Mouse (Mus musculus): ENCODE measurements around the gene Sbk2. TPM values are rescaled to one million over a fixed set of nuclear protein-coding genes. Genes with fewer than 3 reads are reported as not detected.
A peak's percentile ranks its signal among the peaks of the same experiment; 100 is the strongest.

Sbk2 gene
- polyA plus RNA-seq, 1 experiment from 2014 or later: 0.56 TPM

DNA sequence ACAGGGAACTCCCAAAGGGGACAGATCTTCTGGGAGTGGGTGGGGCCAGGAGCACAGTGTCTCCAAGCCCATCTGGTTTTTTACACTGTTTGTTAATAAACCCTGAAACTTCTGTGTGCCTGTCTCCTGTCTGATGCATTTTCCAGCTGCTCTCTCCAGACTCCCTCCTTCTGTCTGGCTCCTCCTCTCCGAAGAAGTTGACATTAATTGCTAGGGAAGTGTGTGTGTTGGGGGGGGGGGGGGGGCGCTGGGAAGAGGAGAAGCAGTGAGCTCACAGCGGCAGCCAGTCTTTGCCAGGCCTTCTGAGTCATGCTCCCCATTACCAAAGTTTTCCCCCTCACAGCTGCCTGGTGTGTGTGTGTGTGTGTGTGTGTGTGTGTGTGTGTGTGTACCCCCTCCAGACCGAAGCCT is 39.3 kb downstream of the Sbk2 start:
- Histone ChIP-seq H3K27ac (ENCODE audit: low read length) (peak overlapping the region; percentile 91), H3K9me3 (ENCODE audit: control insufficient read depth, low read length) (no peaks in the 10 kb centered on the region), H3K4me3 (ENCODE audit: low read length) (no peak overlapping the region), H3K36me3 (ENCODE audit: control insufficient read depth, insufficient read depth, low read length) (peaks cover 11% of the 10 kb centered on the region), H3K4me2 (ENCODE audit: low read depth, low read length) (0 out of 2 replicates have a peak overlapping the region, but pooled peaks have one; percentile 56), H3K9ac (ENCODE audit: low read depth, low read length) (no peak overlapping the region), H3K4me1 (ENCODE audit: control insufficient read depth, insufficient read depth, low read length) (peaks cover 42% of the 10 kb centered on the region), H3K27me3 (replicated peaks; ENCODE audit: control insufficient read depth, insufficient read depth, low read length) (no peaks in the 10 kb centered on the region; the same call in 1 of the 2 replicates)
- ATAC-seq: peak; percentile 30
- 4% methylated on average over 4 of the region's 4 CpGs for WGBS

DNA sequence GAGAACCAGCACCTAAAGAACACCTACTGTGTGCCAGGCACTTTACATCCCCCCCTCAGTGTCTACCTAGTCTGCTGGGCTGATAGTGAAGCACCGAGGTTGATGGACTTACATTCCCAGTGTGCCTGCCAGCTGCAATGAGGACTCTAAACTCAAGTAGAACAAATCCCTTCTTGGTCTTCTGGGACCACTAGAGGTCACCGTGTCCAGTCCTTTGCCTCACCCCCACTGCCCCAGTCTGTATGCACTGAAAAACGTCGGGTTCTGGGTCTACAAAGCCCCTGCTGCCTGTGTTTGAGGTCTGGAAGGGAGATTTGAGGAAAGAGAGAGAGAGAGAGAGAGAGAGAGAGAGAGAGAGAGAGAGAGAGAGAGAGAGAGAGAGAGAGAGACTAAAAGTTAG is 39.7 kb downstream of the Sbk2 start:
- Histone ChIP-seq H3K36me3 (ENCODE audit: control insufficient read depth, insufficient read depth, low read length) (peaks cover 15% of the 10 kb centered on the region), H3K4me1 (ENCODE audit: control insufficient read depth, insufficient read depth, low read length) (peaks cover 42% of the 10 kb centered on the region), H3K4me2 (ENCODE audit: low read depth, low read length) (peak overlapping the region; percentile 56), H3K27ac (ENCODE audit: low read length) (peak overlapping the region; percentile 91), H3K27me3 (replicated peaks; ENCODE audit: control insufficient read depth, insufficient read depth, low read length) (no peaks in the 10 kb centered on the region; the same call in 1 of the 2 replicates), H3K4me3 (ENCODE audit: low read length) (no peak overlapping the region), H3K9me3 (ENCODE audit: control insufficient read depth, low read length) (no peaks in the 10 kb centered on the region), H3K9ac (ENCODE audit: low read depth, low read length) (peak overlapping the region; percentile 69)
- WGBS: under 1% methylated on average over 4 of the region's 4 CpGs
- ATAC-seq: no peak

DNA sequence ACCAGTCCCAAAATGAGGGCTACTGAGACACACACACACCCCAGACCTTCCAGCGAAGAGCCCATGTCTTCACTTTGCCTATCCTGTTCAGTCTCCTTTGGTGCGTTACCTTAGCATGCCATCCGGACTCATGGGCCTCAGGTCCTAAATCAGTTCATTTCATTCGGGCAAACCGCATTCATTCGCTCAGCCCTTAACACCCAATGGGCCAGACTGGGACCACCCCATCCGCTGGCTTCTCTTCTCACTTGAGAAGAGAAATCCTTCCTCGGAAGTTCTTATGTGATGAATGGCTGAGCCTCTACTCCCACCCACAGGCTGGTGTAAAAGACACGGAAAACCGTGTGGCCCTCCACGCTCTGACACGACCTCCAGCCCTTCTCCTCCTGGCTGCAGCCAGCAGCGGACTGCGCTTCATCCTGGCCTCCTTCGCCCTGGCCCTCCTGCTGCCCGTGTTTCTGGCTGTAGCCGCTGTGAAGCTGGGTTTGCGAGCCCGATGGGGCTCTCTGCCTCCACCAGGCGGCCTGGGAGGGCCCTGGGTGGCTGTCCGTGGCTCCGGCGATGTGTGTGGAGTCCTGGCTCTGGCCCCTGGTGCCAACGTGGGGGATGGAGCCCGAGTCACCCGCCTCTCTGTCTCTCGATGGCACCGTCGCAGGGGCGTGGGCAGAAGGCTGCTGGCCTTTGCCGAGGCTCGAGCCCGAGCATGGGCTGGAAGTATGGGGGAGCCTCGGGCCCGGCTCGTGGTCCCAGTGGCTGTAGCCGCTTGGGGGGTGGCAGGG is 40.4 kb downstream of the Sbk2 start:
- WGBS: 7% methylated on average over 37 of the region's 37 CpGs
- H3K4me1 ChIP-seq (ENCODE audit: control insufficient read depth, insufficient read depth, low read length): peaks cover 42% of the 10 kb centered on the region

DNA sequence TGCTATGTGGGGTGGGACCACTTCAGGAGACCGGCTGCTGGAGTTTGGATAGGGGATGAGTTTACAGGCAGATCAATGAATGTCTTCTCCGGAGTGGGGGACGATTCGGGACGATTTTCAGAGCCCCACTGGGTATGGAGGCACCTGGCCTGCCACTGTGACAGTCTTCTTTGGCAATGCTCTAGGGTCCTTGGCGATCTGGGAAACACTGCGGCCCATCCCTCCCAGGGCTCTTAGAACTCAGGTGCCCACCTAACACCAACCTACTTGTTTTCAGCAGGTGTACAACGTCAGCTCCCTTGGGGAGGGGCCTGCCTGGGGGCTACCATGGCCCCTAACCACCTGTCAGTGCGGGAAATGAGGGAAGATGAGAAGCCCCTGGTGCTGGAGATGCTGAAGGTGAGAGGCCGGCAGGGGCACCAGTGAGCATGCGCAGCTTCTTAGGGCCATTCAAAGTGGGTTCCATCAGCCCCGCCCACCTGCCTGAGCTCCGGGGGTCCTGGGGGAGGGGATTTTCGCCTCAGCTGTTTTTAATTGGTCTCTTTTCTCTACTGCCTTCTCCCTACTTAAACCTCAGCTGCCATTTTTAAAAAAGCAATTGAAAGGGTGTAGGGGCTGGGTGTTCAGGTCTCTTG is 41.2 kb downstream of the Sbk2 start:
- no peak for ATAC-seq

More for the DNA sequence above, 40.4 kb downstream of the Sbk2 start:
- Histone ChIP-seq H3K4me3 (ENCODE audit: low read length) (peak overlapping the region; percentile 24), H3K36me3 (ENCODE audit: control insufficient read depth, insufficient read depth, low read length) (peaks cover 21% of the 10 kb centered on the region), H3K9ac (ENCODE audit: low read depth, low read length) (peak overlapping the region; percentile 69), H3K9me3 (ENCODE audit: control insufficient read depth, low read length) (no peaks in the 10 kb centered on the region), H3K4me2 (ENCODE audit: low read depth, low read length) (peak overlapping the region; percentile 56), H3K27ac (ENCODE audit: low read length) (peak overlapping the region; percentile 91), H3K27me3 (replicated peaks; ENCODE audit: control insufficient read depth, insufficient read depth, low read length) (no peaks in the 10 kb centered on the region; the same call in 1 of the 2 replicates)
- peak; percentile 19; the same call in 1 of the 2 replicates for ATAC-seq

DNA sequence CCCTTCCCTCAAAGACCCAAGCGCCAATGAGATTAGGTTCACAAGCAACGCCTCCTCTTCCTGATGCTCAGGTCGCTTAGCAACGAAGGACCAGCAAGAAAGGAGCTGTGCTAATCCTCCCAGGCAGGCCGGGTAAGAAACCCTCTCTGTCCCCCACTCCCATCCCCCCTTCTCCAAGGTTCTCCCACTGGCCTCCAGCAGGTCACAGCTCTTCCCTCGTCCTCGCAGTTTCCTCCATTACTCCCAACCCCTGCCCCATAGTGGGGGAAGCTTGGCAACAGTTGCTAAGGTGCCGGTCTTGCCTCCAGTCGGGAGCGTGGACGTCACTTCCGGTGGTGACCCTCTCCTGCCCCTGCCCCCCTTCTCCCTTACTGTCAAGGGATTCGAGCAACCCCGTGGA is 41.7 kb downstream of the Sbk2 start:
- Histone ChIP-seq H3K4me3 (ENCODE audit: low read length) (peak overlapping the region; percentile 21), H3K9ac (ENCODE audit: low read depth, low read length) (peak overlapping the region; percentile 69; the same call in 1 of the 2 replicates), H3K4me2 (ENCODE audit: low read depth, low read length) (peak overlapping the region; percentile 56), H3K4me1 (ENCODE audit: control insufficient read depth, insufficient read depth, low read length) (peaks cover 42% of the 10 kb centered on the region), H3K36me3 (ENCODE audit: control insufficient read depth, insufficient read depth, low read length) (peaks cover 21% of the 10 kb centered on the region), H3K9me3 (ENCODE audit: control insufficient read depth, low read length) (no peaks in the 10 kb centered on the region), H3K27ac (ENCODE audit: low read length) (peak overlapping the region; percentile 43; the same call in 1 of the 2 replicates), H3K27me3 (replicated peaks; ENCODE audit: control insufficient read depth, insufficient read depth, low read length) (no peaks in the 10 kb centered on the region; the same call in 1 of the 2 replicates)
- WGBS: 1% methylated on average over 14 of the region's 14 CpGs
- peak; percentile 14 for ATAC-seq

More for the DNA sequence above, 41.2 kb downstream of the Sbk2 start:
- 3% methylated on average over 14 of the region's 14 CpGs for WGBS
- Histone ChIP-seq H3K9me3 (ENCODE audit: control insufficient read depth, low read length) (no peaks in the 10 kb centered on the region), H3K4me1 (ENCODE audit: control insufficient read depth, insufficient read depth, low read length) (peaks cover 42% of the 10 kb centered on the region), H3K4me2 (ENCODE audit: low read depth, low read length) (peak overlapping the region; percentile 56), H3K36me3 (ENCODE audit: control insufficient read depth, insufficient read depth, low read length) (peaks cover 21% of the 10 kb centered on the region), H3K27me3 (replicated peaks; ENCODE audit: control insufficient read depth, insufficient read depth, low read length) (no peaks in the 10 kb centered on the region; the same call in 1 of the 2 replicates), H3K9ac (ENCODE audit: low read depth, low read length) (peak overlapping the region; percentile 69), H3K4me3 (ENCODE audit: low read length) (peak overlapping the region; percentile 21), H3K27ac (ENCODE audit: low read length) (peak overlapping the region; percentile 91; the same call in 1 of the 2 replicates)

DNA sequence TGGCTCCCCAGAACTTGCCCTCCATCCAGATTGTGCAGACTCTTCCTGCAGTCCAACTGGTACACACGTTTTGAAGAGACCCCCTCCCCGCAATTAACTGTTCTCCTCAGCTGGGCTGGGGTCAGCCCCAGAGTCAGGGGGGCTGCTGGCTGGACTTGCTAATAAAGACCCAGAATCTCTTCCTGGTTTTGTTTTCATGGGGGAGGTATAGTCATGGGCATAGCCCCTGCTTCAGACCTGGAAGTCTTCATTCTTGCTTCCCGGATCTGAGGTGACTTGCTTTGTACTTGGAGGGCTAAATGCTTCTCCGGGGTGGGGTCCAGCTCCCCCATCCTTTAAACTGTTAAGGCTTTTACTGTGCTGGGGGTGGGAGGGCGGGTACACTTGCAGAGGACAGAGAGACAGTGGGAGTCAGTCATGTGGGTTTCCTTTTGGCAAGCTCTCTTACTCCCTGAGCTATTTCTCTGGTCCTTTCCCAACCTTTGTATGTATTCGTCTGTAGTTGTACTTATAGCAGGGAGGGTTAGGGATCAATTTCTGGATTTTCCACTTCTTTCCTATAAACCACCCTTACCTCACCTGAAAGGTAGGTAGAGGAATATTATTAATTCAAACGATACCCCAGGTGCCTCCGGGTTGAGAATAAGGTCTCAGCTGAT is 42.3 kb downstream of the Sbk2 start, which contains the start of gene Nat14:
Gene Nat14, plus strand, starts transcription at position 205 of the 659 bp plus-strand sequence.
- peak within 1 kb of the TSS; percentile 56 for H3K4me2 ChIP-seq (ENCODE audit: low read depth, low read length)
- 35% methylated on average over 8 of the region's 8 CpGs for WGBS
- H3K36me3 ChIP-seq (ENCODE audit: control insufficient read depth, insufficient read depth, low read length): peaks cover 21% of the 10 kb centered on the region
- peak within 1 kb of the TSS; percentile 21 for H3K4me3 ChIP-seq (ENCODE audit: low read length)
- H3K27me3 ChIP-seq (replicated peaks; ENCODE audit: control insufficient read depth, insufficient read depth, low read length): no peaks in the 10 kb centered on the region; the same call in 1 of the 2 replicates
- ATAC-seq: no peak
- no peaks in the 10 kb centered on the region for H3K9me3 ChIP-seq (ENCODE audit: control insufficient read depth, low read length)
- H3K9ac ChIP-seq (ENCODE audit: low read depth, low read length): peak within 1 kb of the TSS; percentile 69; the same call in 1 of the 2 replicates
- H3K27ac ChIP-seq (ENCODE audit: low read length): peak within 1 kb of the TSS; percentile 66
- peaks cover 41% of the 10 kb centered on the region for H3K4me1 ChIP-seq (ENCODE audit: control insufficient read depth, insufficient read depth, low read length)

DNA sequence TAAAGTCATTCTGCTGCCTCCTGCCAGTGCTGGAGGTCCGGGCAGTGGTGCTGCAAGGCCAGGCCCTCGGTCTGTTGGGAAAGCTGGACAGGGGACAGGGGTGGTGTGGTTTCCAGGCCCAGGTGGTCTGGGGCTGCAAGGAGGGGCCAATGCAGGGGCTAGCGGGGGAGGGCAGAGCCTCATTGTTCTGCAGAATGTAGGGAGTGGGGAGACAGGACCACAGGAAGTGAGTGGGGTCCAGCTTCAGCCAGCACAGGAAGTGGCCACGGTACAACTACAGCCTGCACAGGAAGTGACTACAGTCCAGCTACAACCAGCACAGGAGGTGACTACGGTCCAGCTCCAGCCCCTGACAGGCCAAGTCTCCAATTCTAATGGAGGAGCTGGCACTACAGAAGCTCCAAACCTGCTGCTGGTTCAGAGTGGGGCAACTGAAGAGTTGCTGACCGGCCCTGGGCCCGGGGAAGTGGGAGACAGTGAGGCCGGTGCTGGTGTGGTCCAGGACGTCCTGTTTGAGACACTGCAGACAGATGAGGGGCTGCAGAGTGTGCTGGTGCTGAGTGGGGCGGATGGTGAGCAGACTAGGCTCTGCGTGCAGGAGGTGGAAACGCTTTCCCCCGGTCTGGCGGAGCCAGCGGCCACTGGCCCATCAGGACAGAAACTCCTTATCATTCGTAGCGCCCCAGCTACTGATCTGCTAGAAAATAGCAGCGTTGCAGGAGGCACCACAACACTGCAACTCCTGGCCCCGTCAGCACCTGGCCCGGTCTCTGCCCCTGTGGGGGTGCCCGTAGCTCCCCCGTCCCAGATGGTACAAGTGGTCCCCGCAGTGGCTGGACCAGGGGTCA is 43.0 kb downstream of the Sbk2 start:
- WGBS: 63% methylated on average over 23 of the region's 23 CpGs
- H3K4me1 ChIP-seq (ENCODE audit: control insufficient read depth, insufficient read depth, low read length): peaks cover 43% of the 10 kb centered on the region
- no peaks in the 10 kb centered on the region for H3K27me3 ChIP-seq (replicated peaks; ENCODE audit: control insufficient read depth, insufficient read depth, low read length)
- peaks cover 21% of the 10 kb centered on the region for H3K36me3 ChIP-seq (ENCODE audit: control insufficient read depth, insufficient read depth, low read length)
- no peak overlapping the region for H3K4me2 ChIP-seq (ENCODE audit: low read depth, low read length)
- 0 out of 2 replicates have a peak overlapping the region, but pooled peaks have one; percentile 4 for H3K9ac ChIP-seq (ENCODE audit: low read depth, low read length)
- no peaks in the 10 kb centered on the region for H3K9me3 ChIP-seq (ENCODE audit: control insufficient read depth, low read length)
- H3K27ac ChIP-seq (ENCODE audit: low read length): peak overlapping the region; percentile 66
- no peak overlapping the region for H3K4me3 ChIP-seq (ENCODE audit: low read length)
- ATAC-seq: no peak

DNA sequence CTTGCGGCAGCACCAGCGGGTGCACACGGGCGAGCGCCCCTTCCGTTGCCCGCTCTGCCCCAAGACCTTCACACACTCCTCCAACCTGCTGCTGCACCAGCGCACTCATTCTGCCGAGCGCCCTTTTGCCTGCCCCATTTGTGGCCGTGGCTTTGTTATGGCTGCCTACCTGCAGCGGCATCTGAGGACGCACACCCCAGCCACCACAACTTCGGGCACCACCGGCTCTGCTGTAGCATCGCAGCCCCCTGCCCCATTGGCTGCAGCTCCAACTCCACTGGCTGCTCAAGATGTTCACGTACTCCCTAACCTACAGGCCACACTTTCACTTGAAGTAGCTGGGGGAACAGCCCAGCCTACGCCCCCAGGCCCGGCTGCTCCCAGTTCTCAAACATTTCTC is 43.7 kb downstream of the Sbk2 start:
- Histone ChIP-seq H3K4me3 (ENCODE audit: low read length) (no peak overlapping the region), H3K4me2 (ENCODE audit: low read depth, low read length) (no peak overlapping the region), H3K36me3 (ENCODE audit: control insufficient read depth, insufficient read depth, low read length) (peaks cover 21% of the 10 kb centered on the region), H3K4me1 (ENCODE audit: control insufficient read depth, insufficient read depth, low read length) (peaks cover 40% of the 10 kb centered on the region), H3K9me3 (ENCODE audit: control insufficient read depth, low read length) (no peaks in the 10 kb centered on the region), H3K27me3 (replicated peaks; ENCODE audit: control insufficient read depth, insufficient read depth, low read length) (no peaks in the 10 kb centered on the region), H3K9ac (ENCODE audit: low read depth, low read length) (0 out of 2 replicates have a peak overlapping the region, but pooled peaks have one; percentile 4), H3K27ac (ENCODE audit: low read length) (no peak overlapping the region; the same call in 1 of the 2 replicates)
- WGBS: 92% methylated on average over 19 of the region's 19 CpGs
- ATAC-seq: no peak

Data from intestine, embryonic 16.5 days (tissue).